Mouse (Mus musculus): ENCODE data around the gene Slc12a7.

Slc12a7 gene

GRCm38 (mm10) chr13:73757362-73757761 is 24.5 kb downstream of the Slc12a7 start:
- intact Hi-C loops (cut with DNase I): no loop called here

- intact Hi-C loops (cut with DNase I): no loop called here
These were observed 26.7 kb downstream of the Slc12a7 start for GRCm38 (mm10) chr13:73759596-73759995.

GRCm38 (mm10) chr13:73760126-73760525 is 27.2 kb downstream of the Slc12a7 start:
- intact Hi-C loops (cut with DNase I): no loop called here

GRCm38 (mm10) chr13:73762938-73763337 is 30.0 kb downstream of the Slc12a7 start:
- intact Hi-C loops (cut with DNase I): no loop called here

- intact Hi-C loops (cut with DNase I): no loop called here
These were observed 30.8 kb downstream of the Slc12a7 start for GRCm38 (mm10) chr13:73763439-73764255.

GRCm38 (mm10) chr13:73764256-73764775 is 31.4 kb downstream of the Slc12a7 start:
- intact Hi-C loops (cut with DNase I): no loop called here

- intact Hi-C loops (cut with DNase I): no loop called here
These were observed 32.5 kb downstream of the Slc12a7 start for GRCm38 (mm10) chr13:73765393-73765792.

- intact Hi-C loops (cut with DNase I): no loop called here
These were observed 34.3 kb downstream of the Slc12a7 start for GRCm38 (mm10) chr13:73767224-73767623.

GRCm38 (mm10) chr13:73767754-73768153 is 34.9 kb downstream of the Slc12a7 start:
- intact Hi-C loops (cut with DNase I): no loop called here

GRCm38 (mm10) chr13:73768311-73768710 is 35.4 kb downstream of the Slc12a7 start:
- intact Hi-C loops (cut with DNase I): no loop called here

GRCm38 (mm10) chr13:73769916-73770682 is 37.2 kb downstream of the Slc12a7 start:
- intact Hi-C loops (cut with DNase I): no loop called here

GRCm38 (mm10) chr13:73771131-73771530 is 38.2 kb downstream of the Slc12a7 start:
- intact Hi-C loops (cut with DNase I): no loop called here

GRCm38 (mm10) chr13:73772655-73773054 is 39.8 kb downstream of the Slc12a7 start:
- intact Hi-C loops (cut with DNase I): no loop called here

- intact Hi-C loops (cut with DNase I): no loop called here
These were observed 40.8 kb downstream of the Slc12a7 start for GRCm38 (mm10) chr13:73773519-73774205.

- intact Hi-C loops (cut with DNase I): no loop called here
These were observed 42.9 kb downstream of the Slc12a7 start for GRCm38 (mm10) chr13:73775786-73776185.

GRCm38 (mm10) chr13:73777578-73777977 is 44.7 kb downstream of the Slc12a7 start:
- intact Hi-C loops (cut with DNase I): no loop called here

GRCm38 (mm10) chr13:73782486-73782885 is 49.6 kb downstream of the Slc12a7 start:
- intact Hi-C loops (cut with DNase I): no loop called here

GRCm38 (mm10) chr13:73792176-73792575 is 59.3 kb downstream of the Slc12a7 start:
- intact Hi-C loops (cut with DNase I): no loop called here

GRCm38 (mm10) chr13:73793171-73793570 is 60.3 kb downstream of the Slc12a7 start:
- intact Hi-C loops (cut with DNase I): no loop called here

- intact Hi-C loops (cut with DNase I): no loop called here
These were observed 66.2 kb downstream of the Slc12a7 start for GRCm38 (mm10) chr13:73799110-73799509.

- intact Hi-C loops (cut with DNase I): no loop called here
These were observed 70.7 kb downstream of the Slc12a7 start for GRCm38 (mm10) chr13:73803450-73804178.

Data from adrenal gland (tissue).